Mouse (Mus musculus): ENCODE data around the gene Grhpr. TPM values are rescaled to one million over a fixed set of nuclear protein-coding genes. Genes with fewer than 3 reads are reported as not detected.
"Not testable (repeated sequence)": the region's sequence is repeated elsewhere in the genome, so short reads cannot be mapped to it uniquely, and the experiment has no call there.

The Grhpr gene
- polyA plus RNA-seq, 1 experiment from 2014 or later: 50.1 TPM

DNA sequence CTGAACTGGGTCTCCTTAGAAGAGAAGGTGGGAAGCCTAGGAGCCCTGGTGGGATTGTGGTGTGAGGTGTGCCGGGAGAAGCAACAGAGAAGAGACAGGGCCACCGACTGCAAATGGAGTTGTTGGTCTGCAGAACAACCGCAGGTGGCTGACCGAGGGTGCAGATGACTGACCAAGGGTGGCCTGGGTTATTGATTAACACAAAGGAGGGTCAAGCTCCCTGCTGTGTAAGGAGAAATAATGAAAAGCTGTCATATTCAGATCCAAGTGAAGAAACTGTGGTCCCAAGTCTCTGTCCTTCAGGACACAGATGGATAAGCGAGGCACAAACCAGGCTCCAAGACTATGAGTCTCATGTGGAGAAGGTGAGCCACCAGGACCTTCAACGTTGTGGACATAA is 37.7 kb upstream of the Grhpr start:
- no peak for ATAC-seq (ENCODE audit: insufficient read depth)
- H3K9ac ChIP-seq: no peak overlapping the region
- no peak overlapping the region for H3K4me2 ChIP-seq
- no peak for TF ChIP-seq CTCF (IDR thresholded peaks at IDR 0.05; ENCODE audit: low read depth)
- no peaks in the 10 kb centered on the region for H3K4me1 ChIP-seq (ENCODE audit: insufficient read depth)
- no peak overlapping the region for H3K27ac ChIP-seq (ENCODE audit: low read depth)
- DNase-seq: no peak
- no peak overlapping the region for H3K4me3 ChIP-seq (ENCODE audit: low read depth, low read length)
- no peaks in the 10 kb centered on the region for H3K36me3 ChIP-seq (ENCODE audit: insufficient read depth)
- H3K27me3 ChIP-seq (ENCODE audit: insufficient read depth, low read length): no peaks in the 10 kb centered on the region
- 79% methylated on average over 6 of the region's 6 CpGs for WGBS
- H3K9me3 ChIP-seq (ENCODE audit: low read depth, low read length): no peaks in the 10 kb centered on the region

DNA sequence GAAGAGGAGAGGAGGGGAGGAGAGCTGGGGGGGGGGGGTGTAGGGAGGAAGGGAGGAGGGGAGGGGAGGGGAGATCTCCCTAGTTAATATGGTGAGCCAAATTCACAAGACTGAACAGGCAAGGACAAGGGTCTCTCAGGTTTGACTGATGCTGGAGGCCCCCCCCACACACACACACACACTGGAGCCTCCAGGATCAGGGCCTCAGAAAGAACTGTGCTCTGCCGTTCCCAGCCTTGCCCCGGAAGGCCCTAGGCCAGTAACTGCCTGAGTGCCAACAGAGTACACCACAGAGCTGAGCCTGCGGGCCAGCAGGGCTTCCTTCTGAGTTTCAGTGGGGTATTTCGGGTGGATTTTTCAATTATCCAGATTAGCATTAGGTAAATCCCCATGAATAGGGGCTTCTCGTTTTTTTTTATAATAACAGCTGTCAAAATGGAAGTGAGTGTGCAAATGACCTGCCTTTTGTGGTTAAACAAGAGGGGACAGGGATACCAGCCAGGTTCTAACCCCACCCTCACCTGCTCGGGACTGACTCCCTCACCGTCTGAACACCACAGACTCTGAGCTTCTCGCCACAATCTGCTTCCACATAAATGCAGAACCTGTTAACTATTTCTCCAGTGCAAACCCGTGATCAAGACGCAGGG is 36.6 kb upstream of the Grhpr start:
- Histone ChIP-seq H3K9ac (no peak overlapping the region), H3K9me3 (ENCODE audit: low read depth, low read length) (no peaks in the 10 kb centered on the region), H3K27ac (ENCODE audit: low read depth) (no peak overlapping the region), H3K36me3 (ENCODE audit: insufficient read depth) (no peaks in the 10 kb centered on the region), H3K27me3 (ENCODE audit: insufficient read depth, low read length) (no peaks in the 10 kb centered on the region), H3K4me2 (no peak overlapping the region), H3K4me3 (ENCODE audit: low read depth, low read length) (no peak overlapping the region), H3K4me1 (ENCODE audit: insufficient read depth) (no peaks in the 10 kb centered on the region)
- TF ChIP-seq CTCF (IDR thresholded peaks at IDR 0.05; ENCODE audit: low read depth): no peak
- DNase-seq (no peak), ATAC-seq (ENCODE audit: insufficient read depth) (no peak)
- 81% methylated on average over 10 of the region's 10 CpGs for WGBS

DNA sequence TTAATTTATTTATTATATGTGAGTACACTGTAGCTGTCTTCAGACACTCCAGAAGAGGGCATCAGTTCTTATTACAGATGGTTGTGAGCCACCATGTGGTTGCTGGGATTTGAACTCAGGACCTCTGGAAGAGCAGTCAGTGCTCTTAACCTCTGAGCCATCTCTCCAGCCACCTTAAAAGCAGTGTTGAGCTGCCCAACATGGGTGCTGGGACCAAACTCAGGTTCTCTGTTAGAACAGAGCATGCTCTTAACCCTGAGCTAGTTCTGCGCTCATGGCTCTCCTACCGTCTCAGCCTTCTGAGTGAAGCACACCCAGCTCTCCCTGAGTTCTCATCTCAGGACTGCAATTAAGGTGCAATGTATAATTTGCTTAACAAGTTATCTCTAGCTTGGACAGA is 35.1 kb upstream of the Grhpr start:
- not testable (repeated sequence) for ATAC-seq (ENCODE audit: insufficient read depth); DNase-seq; H3K4me1 ChIP-seq (ENCODE audit: insufficient read depth); H3K36me3 ChIP-seq (ENCODE audit: insufficient read depth); H3K9ac ChIP-seq; H3K27ac ChIP-seq (ENCODE audit: low read depth); H3K9me3 ChIP-seq (ENCODE audit: low read depth, low read length); H3K4me2 ChIP-seq; H3K27me3 ChIP-seq (ENCODE audit: insufficient read depth, low read length); H3K4me3 ChIP-seq (ENCODE audit: low read depth, low read length)
- WGBS: 93% methylated on average over 2 of the region's 2 CpGs

- H3K9ac ChIP-seq: no peak overlapping the region
- 78% methylated on average over 5 of the region's 5 CpGs for WGBS
- no peaks in the 10 kb centered on the region for H3K27me3 ChIP-seq (ENCODE audit: insufficient read depth, low read length)
- H3K27ac ChIP-seq (ENCODE audit: low read depth): no peak overlapping the region
- TF ChIP-seq CTCF (IDR thresholded peaks at IDR 0.05; ENCODE audit: low read depth): no peak
- no peaks in the 10 kb centered on the region for H3K36me3 ChIP-seq (ENCODE audit: insufficient read depth)
- no peaks in the 10 kb centered on the region for H3K9me3 ChIP-seq (ENCODE audit: low read depth, low read length)
- DNase-seq (no peak), ATAC-seq (ENCODE audit: insufficient read depth) (no peak)
- H3K4me3 ChIP-seq (ENCODE audit: low read depth, low read length): no peak overlapping the region
- H3K4me1 ChIP-seq (ENCODE audit: insufficient read depth): no peaks in the 10 kb centered on the region
- H3K4me2 ChIP-seq: no peak overlapping the region
Measured at GRCm38 (mm10) chr4:44947464-44947863, 33.7 kb upstream of the Grhpr start.

GRCm38 (mm10) chr4:44948314-44948713 is 32.9 kb upstream of the Grhpr start:
- H3K36me3 ChIP-seq (ENCODE audit: insufficient read depth): no peaks in the 10 kb centered on the region
- H3K4me2 ChIP-seq: no peak overlapping the region
- 74% methylated on average over 1 of the region's 1 CpGs for WGBS
- H3K27me3 ChIP-seq (ENCODE audit: insufficient read depth, low read length): no peaks in the 10 kb centered on the region
- ATAC-seq (ENCODE audit: insufficient read depth) (no peak), DNase-seq (no peak)
- no peaks in the 10 kb centered on the region for H3K9me3 ChIP-seq (ENCODE audit: low read depth, low read length)
- TF ChIP-seq CTCF (IDR thresholded peaks at IDR 0.05; ENCODE audit: low read depth): no peak
- H3K4me3 ChIP-seq (ENCODE audit: low read depth, low read length): no peak overlapping the region
- H3K4me1 ChIP-seq (ENCODE audit: insufficient read depth): no peaks in the 10 kb centered on the region
- no peak overlapping the region for H3K9ac ChIP-seq
- no peak overlapping the region for H3K27ac ChIP-seq (ENCODE audit: low read depth)

DNA sequence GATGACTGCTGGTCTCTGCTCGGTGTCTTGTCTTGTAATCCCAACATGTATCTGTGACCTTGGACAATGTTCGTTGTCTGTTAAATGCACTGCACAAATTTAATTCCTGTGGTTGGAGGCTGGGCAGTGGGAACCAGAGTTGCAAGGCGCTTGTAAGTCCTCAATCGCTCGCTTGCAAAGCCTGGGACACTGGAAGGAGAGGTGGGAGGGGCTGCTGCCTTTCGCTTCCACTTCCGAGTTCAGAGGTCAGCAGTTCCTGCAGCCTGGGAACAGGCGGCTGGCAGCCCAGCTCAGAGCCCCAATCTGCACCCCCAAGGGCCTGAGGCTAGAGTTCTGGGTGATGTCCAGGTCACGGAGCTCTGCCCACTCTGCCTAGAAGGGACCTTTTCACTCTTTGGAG is 28.2 kb upstream of the Grhpr start:
- H3K36me3 ChIP-seq (ENCODE audit: insufficient read depth): no peaks in the 10 kb centered on the region
- H3K4me3 ChIP-seq (ENCODE audit: low read depth, low read length): no peak overlapping the region
- H3K27ac ChIP-seq (ENCODE audit: low read depth): no peak overlapping the region
- WGBS: 57% methylated on average over 9 of the region's 9 CpGs
- no peak for TF ChIP-seq CTCF (IDR thresholded peaks at IDR 0.05; ENCODE audit: low read depth)
- no peak overlapping the region for H3K4me2 ChIP-seq
- no peak overlapping the region for H3K9ac ChIP-seq
- DNase-seq: peak; percentile 13
- no peak for ATAC-seq (ENCODE audit: insufficient read depth)
- no peaks in the 10 kb centered on the region for H3K9me3 ChIP-seq (ENCODE audit: low read depth, low read length)
- H3K4me1 ChIP-seq (ENCODE audit: insufficient read depth): no peaks in the 10 kb centered on the region
- H3K27me3 ChIP-seq (ENCODE audit: insufficient read depth, low read length): no peaks in the 10 kb centered on the region

- Histone ChIP-seq H3K27ac (ENCODE audit: low read depth) (no peak overlapping the region), H3K4me1 (ENCODE audit: insufficient read depth) (no peaks in the 10 kb centered on the region), H3K9me3 (ENCODE audit: low read depth, low read length) (no peaks in the 10 kb centered on the region), H3K27me3 (ENCODE audit: insufficient read depth, low read length) (no peaks in the 10 kb centered on the region), H3K36me3 (ENCODE audit: insufficient read depth) (no peaks in the 10 kb centered on the region), H3K4me2 (no peak overlapping the region), H3K4me3 (ENCODE audit: low read depth, low read length) (no peak overlapping the region), H3K9ac (no peak overlapping the region)
- DNase-seq: no peak
- WGBS: 86% methylated on average over 9 of the region's 9 CpGs
- ATAC-seq (ENCODE audit: insufficient read depth): no peak
- no peak for TF ChIP-seq CTCF (IDR thresholded peaks at IDR 0.05; ENCODE audit: low read depth)
Measured at GRCm38 (mm10) chr4:44958776-44959175, 22.4 kb upstream of the Grhpr start.

DNA sequence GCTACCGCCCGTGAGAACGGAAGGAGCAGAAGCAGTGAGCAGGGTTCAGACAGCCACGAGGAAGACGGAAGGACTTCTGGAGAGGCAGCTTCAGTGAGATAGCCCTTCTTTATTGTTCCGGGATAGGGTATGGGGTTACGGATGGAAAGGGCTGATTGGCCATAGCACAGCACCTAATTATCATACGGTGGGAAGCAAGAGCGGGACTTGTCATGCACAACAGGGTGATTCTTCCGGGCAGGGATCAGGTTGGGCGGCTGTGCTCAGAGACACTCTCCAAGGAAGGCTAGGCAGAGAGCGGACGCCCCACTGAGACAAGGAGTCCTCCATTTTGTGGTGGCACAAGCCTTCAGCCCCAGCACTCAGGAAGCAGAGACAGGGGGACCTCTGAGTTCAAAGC is 22.0 kb upstream of the Grhpr start:
- WGBS: 91% methylated on average over 13 of the region's 13 CpGs
- ATAC-seq (ENCODE audit: insufficient read depth): no peak

More for the DNA sequence above, 22.0 kb upstream of the Grhpr start:
- Histone ChIP-seq H3K9me3 (ENCODE audit: low read depth, low read length) (no peaks in the 10 kb centered on the region), H3K4me3 (ENCODE audit: low read depth, low read length) (no peak overlapping the region), H3K4me2 (no peak overlapping the region), H3K27me3 (ENCODE audit: insufficient read depth, low read length) (no peaks in the 10 kb centered on the region), H3K9ac (no peak overlapping the region), H3K27ac (ENCODE audit: low read depth) (no peak overlapping the region), H3K36me3 (ENCODE audit: insufficient read depth) (no peaks in the 10 kb centered on the region), H3K4me1 (ENCODE audit: insufficient read depth) (no peaks in the 10 kb centered on the region)
- no peak for TF ChIP-seq CTCF (IDR thresholded peaks at IDR 0.05; ENCODE audit: low read depth)
- DNase-seq: no peak
